Mouse (Mus musculus): Measurements from ENCODE around the gene Pax2. TPM values are rescaled to one million over a fixed set of nuclear protein-coding genes. Genes with fewer than 3 reads are reported as not detected.

Gene Pax2
- polyA plus RNA-seq, 1 experiment from 2014 or later: 11.9 TPM

- H3K27ac ChIP-seq (ENCODE audit: low read depth, low read length): peak overlapping the region; percentile 42; the same call in 1 of the 2 replicates
- no peaks in the 10 kb centered on the region for H3K36me3 ChIP-seq (ENCODE audit: control insufficient read depth, insufficient read depth, low read length)
- no peak overlapping the region for H3K4me2 ChIP-seq (ENCODE audit: low read length)
- no peaks in the 10 kb centered on the region for H3K4me1 ChIP-seq (ENCODE audit: control insufficient read depth, insufficient read depth, low read depth, low read length)
- H3K9ac ChIP-seq (ENCODE audit: low read depth, low read length): no peak overlapping the region
- 54% methylated on average over 15 of the region's 15 CpGs for WGBS
- H3K4me3 ChIP-seq (ENCODE audit: low read length): no peak overlapping the region
- H3K9me3 ChIP-seq (ENCODE audit: control insufficient read depth, low read length): no peaks in the 10 kb centered on the region
- H3K27me3 ChIP-seq (replicated peaks; ENCODE audit: control insufficient read depth, insufficient read depth, low read length): no peaks in the 10 kb centered on the region
- ATAC-seq: 0 out of 2 replicates have a peak, but pooled peaks have one; percentile 54
These were observed 118.5 kb downstream of the Pax2 start for GRCm38 (mm10) chr19:44874186-44874898.

DNA sequence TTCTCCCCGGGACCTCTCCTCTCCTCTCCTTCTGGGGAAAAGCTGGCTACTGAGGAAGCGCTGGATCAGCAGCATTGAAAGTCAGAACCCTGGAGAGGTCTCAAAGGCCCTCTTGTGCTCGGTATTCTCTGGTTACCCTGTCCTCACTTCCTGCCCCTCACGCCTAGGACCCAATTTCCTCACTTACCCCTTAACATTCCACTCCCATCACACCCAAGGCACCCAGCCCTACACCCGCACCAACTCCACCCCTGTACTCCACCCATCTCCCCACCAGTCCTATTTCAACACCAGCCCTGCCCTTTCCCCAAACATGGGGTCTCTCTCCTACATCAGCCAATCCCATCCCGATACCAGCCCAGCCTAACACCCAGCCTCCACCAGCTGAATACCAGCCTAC is 119.1 kb downstream of the Pax2 start:
- WGBS: 31% methylated on average over 6 of the region's 6 CpGs
- no peak overlapping the region for H3K4me2 ChIP-seq (ENCODE audit: low read length)
- H3K9me3 ChIP-seq (ENCODE audit: control insufficient read depth, low read length): no peaks in the 10 kb centered on the region
- H3K4me3 ChIP-seq (ENCODE audit: low read length): no peak overlapping the region
- H3K9ac ChIP-seq (ENCODE audit: low read depth, low read length): no peak overlapping the region
- H3K27ac ChIP-seq (ENCODE audit: low read depth, low read length): peak overlapping the region; percentile 53
- no peaks in the 10 kb centered on the region for H3K27me3 ChIP-seq (replicated peaks; ENCODE audit: control insufficient read depth, insufficient read depth, low read length)
- no peak for ATAC-seq
- no peaks in the 10 kb centered on the region for H3K4me1 ChIP-seq (ENCODE audit: control insufficient read depth, insufficient read depth, low read depth, low read length)
- H3K36me3 ChIP-seq (ENCODE audit: control insufficient read depth, insufficient read depth, low read length): no peaks in the 10 kb centered on the region

DNA sequence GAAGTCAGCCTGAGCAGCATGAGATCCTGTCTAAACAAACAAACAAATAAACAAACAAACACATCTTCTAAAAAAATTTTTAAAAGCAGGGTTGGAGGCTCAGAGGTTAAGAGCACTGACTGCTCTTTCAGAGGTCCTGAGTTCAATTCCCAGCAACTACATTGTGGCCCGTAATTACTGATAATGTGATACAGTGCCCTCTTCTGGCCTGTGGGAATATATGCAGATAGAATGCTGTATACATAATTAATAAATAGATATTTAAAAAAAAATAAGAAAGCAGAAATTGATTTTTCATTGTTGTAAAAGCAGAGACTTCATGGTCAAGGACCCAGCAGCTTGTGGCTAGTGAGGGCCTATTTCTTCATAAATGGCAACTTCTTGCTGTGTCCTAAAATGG is 119.9 kb downstream of the Pax2 start:
- Histone ChIP-seq H3K9me3 (ENCODE audit: control insufficient read depth, low read length) (no peaks in the 10 kb centered on the region), H3K4me1 (ENCODE audit: control insufficient read depth, insufficient read depth, low read depth, low read length) (no peaks in the 10 kb centered on the region), H3K4me2 (ENCODE audit: low read length) (no peak overlapping the region), H3K27ac (ENCODE audit: low read depth, low read length) (no peak overlapping the region), H3K9ac (ENCODE audit: low read depth, low read length) (no peak overlapping the region), H3K4me3 (ENCODE audit: low read length) (no peak overlapping the region), H3K36me3 (ENCODE audit: control insufficient read depth, insufficient read depth, low read length) (no peaks in the 10 kb centered on the region), H3K27me3 (replicated peaks; ENCODE audit: control insufficient read depth, insufficient read depth, low read length) (no peaks in the 10 kb centered on the region)
- no peak for ATAC-seq
- WGBS: 82% methylated on average over 1 of the region's 1 CpGs

GRCm38 (mm10) chr19:44876529-44876928 is 120.7 kb downstream of the Pax2 start:
- Histone ChIP-seq H3K9me3 (ENCODE audit: control insufficient read depth, low read length) (no peaks in the 10 kb centered on the region), H3K36me3 (ENCODE audit: control insufficient read depth, insufficient read depth, low read length) (no peaks in the 10 kb centered on the region), H3K4me3 (ENCODE audit: low read length) (no peak overlapping the region), H3K4me2 (ENCODE audit: low read length) (no peak overlapping the region), H3K9ac (ENCODE audit: low read depth, low read length) (no peak overlapping the region), H3K27ac (ENCODE audit: low read depth, low read length) (no peak overlapping the region), H3K27me3 (replicated peaks; ENCODE audit: control insufficient read depth, insufficient read depth, low read length) (no peaks in the 10 kb centered on the region), H3K4me1 (ENCODE audit: control insufficient read depth, insufficient read depth, low read depth, low read length) (no peaks in the 10 kb centered on the region; the same call in 1 of the 2 replicates)
- 84% methylated on average over 7 of the region's 7 CpGs for WGBS
- ATAC-seq: no peak

DNA sequence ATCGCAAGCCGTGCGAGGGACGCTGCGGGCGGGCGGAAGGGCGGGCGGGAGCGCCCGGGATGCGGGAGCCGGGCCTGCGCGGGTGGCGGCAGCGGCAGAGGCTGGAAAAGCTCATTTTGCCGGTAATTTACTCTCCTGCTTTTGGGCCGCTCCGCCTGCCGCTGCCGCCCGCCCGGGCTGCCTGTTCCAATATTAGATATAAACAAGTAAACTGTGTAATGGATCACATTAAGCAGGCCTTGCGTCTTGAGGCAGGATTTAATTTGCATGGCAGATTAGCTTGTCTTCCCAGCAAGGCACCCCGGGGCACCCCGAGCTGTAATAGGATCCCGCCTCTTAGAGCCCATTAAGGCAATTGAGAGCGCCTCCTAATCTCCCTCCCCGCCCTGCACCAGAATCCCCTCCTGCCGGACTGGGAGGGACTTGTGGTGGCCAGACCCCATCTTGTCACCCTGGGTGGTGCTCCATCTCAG is 126.7 kb downstream of the Pax2 start:
- Histone ChIP-seq H3K4me3 (ENCODE audit: low read length) (peak overlapping the region; percentile 37), H3K36me3 (ENCODE audit: control insufficient read depth, insufficient read depth, low read length) (no peaks in the 10 kb centered on the region), H3K27me3 (replicated peaks; ENCODE audit: control insufficient read depth, insufficient read depth, low read length) (peaks cover 14% of the 10 kb centered on the region), H3K9ac (ENCODE audit: low read depth, low read length) (peak overlapping the region; percentile 65), H3K4me2 (ENCODE audit: low read length) (peak overlapping the region; percentile 68), H3K9me3 (ENCODE audit: control insufficient read depth, low read length) (no peaks in the 10 kb centered on the region), H3K4me1 (ENCODE audit: control insufficient read depth, insufficient read depth, low read depth, low read length) (peaks cover 10% of the 10 kb centered on the region), H3K27ac (ENCODE audit: low read depth, low read length) (peak overlapping the region; percentile 73)
- peak; percentile 74 for ATAC-seq
- WGBS: 2% methylated on average over 31 of the region's 31 CpGs

DNA sequence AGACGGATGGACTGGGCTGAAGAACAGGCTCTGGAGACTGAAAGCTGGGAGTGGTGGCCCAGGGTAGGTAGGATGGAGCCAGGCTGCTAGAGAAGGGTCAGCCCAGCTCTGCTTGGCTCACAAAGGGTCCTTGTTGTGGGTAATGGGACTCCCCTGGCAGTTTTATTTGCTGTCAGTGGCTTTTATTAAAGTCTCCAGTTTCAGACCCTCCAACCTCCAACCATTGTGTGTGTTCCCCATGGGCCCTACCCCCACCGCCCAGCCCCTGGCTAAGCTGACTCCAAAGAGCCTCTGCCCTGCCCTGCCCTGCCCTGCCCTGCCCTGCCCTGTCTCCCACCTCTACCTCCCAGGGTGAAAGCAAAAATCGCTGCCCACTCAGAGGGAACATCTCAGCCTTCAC is 128.5 kb downstream of the Pax2 start:
- H3K4me1 ChIP-seq (ENCODE audit: control insufficient read depth, insufficient read depth, low read depth, low read length): peaks cover 10% of the 10 kb centered on the region
- no peak overlapping the region for H3K4me2 ChIP-seq (ENCODE audit: low read length)
- no peaks in the 10 kb centered on the region for H3K9me3 ChIP-seq (ENCODE audit: control insufficient read depth, low read length)
- H3K36me3 ChIP-seq (ENCODE audit: control insufficient read depth, insufficient read depth, low read length): no peaks in the 10 kb centered on the region
- H3K4me3 ChIP-seq (ENCODE audit: low read length): no peak overlapping the region
- H3K9ac ChIP-seq (ENCODE audit: low read depth, low read length): no peak overlapping the region
- WGBS: 40% methylated on average over 3 of the region's 3 CpGs
- peaks cover 14% of the 10 kb centered on the region for H3K27me3 ChIP-seq (replicated peaks; ENCODE audit: control insufficient read depth, insufficient read depth, low read length)
- no peak for ATAC-seq
- no peak overlapping the region for H3K27ac ChIP-seq (ENCODE audit: low read depth, low read length)

GRCm38 (mm10) chr19:44886475-44886874 is 130.6 kb downstream of the Pax2 start:
- Histone ChIP-seq H3K4me2 (ENCODE audit: low read length) (no peak overlapping the region), H3K27ac (ENCODE audit: low read depth, low read length) (no peak overlapping the region), H3K9ac (ENCODE audit: low read depth, low read length) (no peak overlapping the region), H3K9me3 (ENCODE audit: control insufficient read depth, low read length) (no peaks in the 10 kb centered on the region), H3K36me3 (ENCODE audit: control insufficient read depth, insufficient read depth, low read length) (no peaks in the 10 kb centered on the region), H3K27me3 (replicated peaks; ENCODE audit: control insufficient read depth, insufficient read depth, low read length) (peaks cover 14% of the 10 kb centered on the region), H3K4me1 (ENCODE audit: control insufficient read depth, insufficient read depth, low read depth, low read length) (peaks cover 10% of the 10 kb centered on the region), H3K4me3 (ENCODE audit: low read length) (no peak overlapping the region)
- ATAC-seq: no peak
- WGBS: 40% methylated on average over 3 of the region's 3 CpGs

Small RNA genes within 50 kb of the gene (microRNA-seq; reads per million reads assigned to microRNA genes)
- gene Mir6405: not detected

Other genes starting within 250 kb of the Pax2 start
- gene Sec31b, start 210.2 kb upstream of the Pax2 start, polyA plus RNA-seq (2015; fragmentation: Nextera tagmentation; extraction: Ambion mirVana): 0.18 and 0.47 TPM in 2 replicates
- gene Gm20538, start 203.2 kb upstream of the Pax2 start, polyA plus RNA-seq (2015; fragmentation: Nextera tagmentation; extraction: Ambion mirVana): not detected in 2 replicates
- 705 and 838 TPM in 2 replicates for gene Ndufb8, start 200.6 kb upstream of the Pax2 start, polyA plus RNA-seq (2015; fragmentation: Nextera tagmentation; extraction: Ambion mirVana)
- 21.9 and 25.1 TPM in 2 replicates for gene Hif1an, start 193.2 kb upstream of the Pax2 start, polyA plus RNA-seq (2015; fragmentation: Nextera tagmentation; extraction: Ambion mirVana)
- gene Slf2, start 175.1 kb downstream of the Pax2 start, polyA plus RNA-seq (2015; fragmentation: Nextera tagmentation; extraction: Ambion mirVana): 26.7 and 27.8 TPM in 2 replicates
- gene Sema4g, start 233.1 kb downstream of the Pax2 start, polyA plus RNA-seq (2015; fragmentation: Nextera tagmentation; extraction: Ambion mirVana): 18.0 and 18.7 TPM in 2 replicates
- gene Twnk, start 249.6 kb downstream of the Pax2 start, polyA plus RNA-seq (2015; fragmentation: Nextera tagmentation; extraction: Ambion mirVana): 12.4 and 15.5 TPM in 2 replicates

Measured in hindbrain, embryonic 16.5 days (tissue).